Mouse (Mus musculus) myocyte (in vitro differentiated cells): ENCODE measurements at regions not wholly inside any gene's neighbourhood (a gene's known extent, or its start where the extent isn't known, plus 50 kb on each side); places are given as distances from the start of the nearest gene placed in this dataset.

Experiments
- E2F4 ChIP-seq: IDR thresholded peaks from one replicate; pipeline ENCODE4 v1.6.1; 2011; ENCODE audit warnings: mild to moderate bottlenecking, control low read depth, moderate library complexity; ENCODE audit not compliant: insufficient read depth
- MAX ChIP-seq: IDR thresholded peaks from one replicate; pipeline ENCODE4 v1.6.1; 2011; ENCODE audit warnings: low read depth, mild to moderate bottlenecking, control low read depth
- POLR2A ChIP-seq: IDR thresholded peaks from one replicate; pipeline ENCODE4 v1.6.1; 2011; ENCODE audit warnings: low read depth, mild to moderate bottlenecking, control low read depth, moderate library complexity; ENCODE audit not compliant: insufficient read length
- POLR2AphosphoS2 ChIP-seq: IDR thresholded peaks from one replicate; pipeline ENCODE4 v1.6.1; 2011; ENCODE audit warnings: low read depth, control low read depth; ENCODE audit not compliant: insufficient read length
- SRF ChIP-seq: IDR thresholded peaks from one replicate; pipeline ENCODE4 v1.6.1; 2011; ENCODE audit warnings: low read depth; ENCODE audit not compliant: control insufficient read depth, insufficient read length
- USF1 ChIP-seq: IDR thresholded peaks from one replicate; pipeline ENCODE4 v1.6.1; 2011; ENCODE audit warnings: low read depth, mild to moderate bottlenecking, control low read depth, moderate library complexity

DNA sequence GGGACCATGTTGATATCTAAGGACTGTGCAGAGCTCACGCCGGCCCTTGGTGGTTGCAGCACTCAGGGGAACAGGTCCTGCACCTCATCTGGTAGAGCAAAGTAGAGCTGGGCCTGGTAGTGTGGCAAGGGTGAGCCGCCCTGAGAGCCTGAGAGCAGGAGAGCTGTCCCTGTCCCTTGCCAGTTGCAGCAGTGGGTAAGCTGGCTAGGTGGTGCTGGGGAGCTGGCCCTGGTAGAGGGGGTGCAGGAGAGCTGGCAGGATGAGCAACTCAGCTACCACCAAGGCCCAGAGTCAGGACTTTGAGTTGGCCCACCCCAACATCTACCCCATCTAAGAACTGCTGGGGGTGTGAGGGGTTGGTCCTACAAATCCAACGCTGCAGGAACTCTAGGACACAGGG lies 52.1 kb upstream of the Csf1 start:
- TF ChIP-seq POLR2A (no peak), USF1 (no peak), MAX (no peak), E2F4 (no peak), SRF (no peak), POLR2AphosphoS2 (no peak)
